Mouse (Mus musculus) myocyte (in vitro differentiated cells): Measurements from ENCODE around the gene Amfr.

Source experiments
- CEBPB ChIP-seq: IDR thresholded peaks from 2 replicates; pipeline ENCODE4 v1.6.1; 2011; ENCODE audit warnings: mild to moderate bottlenecking, moderate library complexity; ENCODE audit not compliant: poor library complexity, insufficient read depth, severe bottlenecking
- E2F4 ChIP-seq: IDR thresholded peaks from one replicate; pipeline ENCODE4 v1.6.1; 2011; ENCODE audit warnings: mild to moderate bottlenecking, control low read depth, moderate library complexity; ENCODE audit not compliant: insufficient read depth
- MAX ChIP-seq: IDR thresholded peaks from one replicate; pipeline ENCODE4 v1.6.1; 2011; ENCODE audit warnings: low read depth, mild to moderate bottlenecking, control low read depth
- MYOD1 ChIP-seq, 3 experiments: IDR thresholded peaks; one replicate each; pipeline ENCODE4 v1.6.1; 2011; ENCODE audit warnings: control low read depth in 2 of 3, low read depth in 2 of 3, mild to moderate bottlenecking in 2 of 3, moderate library complexity in 1 of 3; ENCODE audit not compliant: insufficient read length in 2 of 3, control insufficient read depth in 1 of 3
- MYOG ChIP-seq, 3 experiments: IDR thresholded peaks; one replicate each; pipeline ENCODE4 v1.6.1; 2011; ENCODE audit warnings: control low read depth in 2 of 3, low read depth in 2 of 3, mild to moderate bottlenecking in 2 of 3; ENCODE audit not compliant: insufficient read length in 2 of 3, control insufficient read depth in 1 of 3, insufficient read depth in 1 of 3
- POLR2A ChIP-seq: IDR thresholded peaks from one replicate; pipeline ENCODE4 v1.6.1; 2011; ENCODE audit warnings: low read depth, mild to moderate bottlenecking, control low read depth, moderate library complexity; ENCODE audit not compliant: insufficient read length
- POLR2AphosphoS2 ChIP-seq: IDR thresholded peaks from one replicate; pipeline ENCODE4 v1.6.1; 2011; ENCODE audit warnings: low read depth, control low read depth; ENCODE audit not compliant: insufficient read length
- REST ChIP-seq: IDR thresholded peaks from one replicate; pipeline ENCODE4 v1.6.1; 2011; ENCODE audit warnings: mild to moderate bottlenecking, control low read depth, moderate library complexity; ENCODE audit not compliant: insufficient read depth, insufficient read length
- TCF12 ChIP-seq: IDR thresholded peaks from one replicate; pipeline ENCODE4 v1.6.1; 2011; ENCODE audit warnings: mild to moderate bottlenecking, control low read depth; ENCODE audit not compliant: poor library complexity, insufficient read depth, severe bottlenecking
- TCF3 ChIP-seq: IDR thresholded peaks from one replicate; pipeline ENCODE4 v1.6.1; 2011; ENCODE audit warnings: low read depth, control low read depth; ENCODE audit not compliant: insufficient read length
- USF1 ChIP-seq: IDR thresholded peaks from one replicate; pipeline ENCODE4 v1.6.1; 2011; ENCODE audit warnings: low read depth, mild to moderate bottlenecking, control low read depth, moderate library complexity

DNA sequence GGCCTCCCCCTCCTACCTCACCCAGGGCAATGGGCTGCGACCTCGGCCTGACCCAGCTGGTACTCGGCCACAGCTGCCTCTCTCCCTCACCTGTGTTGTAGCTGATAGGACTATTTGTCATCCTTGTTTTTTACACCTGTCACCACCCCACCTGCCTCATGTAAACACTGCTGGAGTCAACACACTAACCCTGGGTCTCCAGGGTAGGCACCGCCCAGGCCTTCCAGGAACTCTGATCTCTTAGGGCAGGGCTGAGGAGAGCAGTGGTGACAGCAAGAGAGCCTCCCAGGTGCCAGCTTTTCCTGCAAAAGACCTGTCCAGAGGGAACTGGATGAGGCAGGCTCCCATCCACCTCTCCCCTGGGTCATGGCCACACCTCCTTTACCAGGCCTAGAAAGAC, 83.4 kb downstream of the Amfr start:
- no peak for TF ChIP-seq POLR2A
- no peak for TF ChIP-seq POLR2AphosphoS2
- TF ChIP-seq USF1, result no peak
- TF ChIP-seq TCF3, result no peak
- TF ChIP-seq REST, result no peak
- no peak for TF ChIP-seq MAX
- TF ChIP-seq E2F4, result no peak
- no peak for TF ChIP-seq TCF12
- no peak for TF ChIP-seq CEBPB
- TF ChIP-seq MYOD1 (IDR thresholded peaks at IDR 0.05; ENCODE audit: control insufficient read depth in 1 of 3, insufficient read length in 2 of 3, low read depth in 2 of 3), result no peak
- TF ChIP-seq MYOG (IDR thresholded peaks at IDR 0.05; ENCODE audit: control insufficient read depth in 1 of 3, insufficient read depth in 1 of 3, insufficient read length in 2 of 3, low read depth in 2 of 3), result no peak
